Mouse (Mus musculus): ENCODE results near the gene Rac3.
"Not testable (repeated sequence)": the region's sequence is repeated elsewhere in the genome, so short reads cannot be mapped to it uniquely, and the experiment has no call there.

The Rac3 gene

DNA sequence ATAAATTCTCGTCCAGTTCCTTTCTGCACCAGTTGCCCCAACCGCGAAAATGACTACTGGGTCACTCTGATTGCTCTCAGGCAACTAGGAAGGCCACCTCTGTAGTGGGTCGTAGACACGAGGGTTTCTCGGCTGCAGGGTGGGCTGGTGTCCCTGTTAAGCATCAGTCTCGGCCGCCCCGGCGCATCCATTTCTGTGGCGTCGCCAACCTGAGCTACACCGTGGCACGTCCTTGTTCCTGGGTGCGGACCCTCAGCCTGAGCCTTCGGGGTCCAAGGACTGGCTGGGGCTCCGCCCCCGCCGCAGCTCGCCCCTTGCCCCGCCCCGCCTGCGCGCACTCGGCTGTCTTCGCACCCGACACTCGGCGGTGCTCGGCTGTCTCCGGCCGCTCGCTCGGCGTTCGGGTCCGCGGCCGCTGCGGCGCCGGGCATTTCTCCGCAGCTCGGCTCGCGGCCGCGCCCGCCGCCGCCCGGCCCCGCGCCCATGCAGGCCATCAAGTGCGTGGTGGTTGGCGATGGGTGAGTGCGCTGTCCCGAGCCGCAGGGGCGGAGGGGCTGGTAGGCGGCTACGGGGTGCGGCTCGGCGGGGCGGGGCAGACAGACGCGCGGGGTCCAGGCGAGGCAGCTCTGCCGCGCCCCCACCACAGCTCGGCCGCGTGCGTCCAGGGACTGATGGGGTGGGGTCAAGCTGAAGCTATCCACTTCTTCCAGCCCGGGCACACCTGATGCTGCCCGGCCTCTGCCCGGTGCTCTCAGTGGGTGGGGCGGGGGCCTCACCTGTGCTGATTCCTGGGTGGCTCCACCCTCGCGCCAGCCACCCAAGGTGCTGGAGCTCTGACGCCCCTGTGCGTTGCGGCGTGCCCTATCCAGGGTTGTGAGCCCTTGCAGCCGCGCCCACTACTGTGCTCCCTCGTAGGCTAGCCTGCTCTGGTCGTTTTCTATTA, at the start of gene Rac3:
Gene Rac3, plus strand, starts transcription at position 347 of the 943 bp plus-strand sequence.
- DNase-seq (ENCODE audit: low spot score in 2 of 2) = peak; percentile 62 to 73

DNA sequence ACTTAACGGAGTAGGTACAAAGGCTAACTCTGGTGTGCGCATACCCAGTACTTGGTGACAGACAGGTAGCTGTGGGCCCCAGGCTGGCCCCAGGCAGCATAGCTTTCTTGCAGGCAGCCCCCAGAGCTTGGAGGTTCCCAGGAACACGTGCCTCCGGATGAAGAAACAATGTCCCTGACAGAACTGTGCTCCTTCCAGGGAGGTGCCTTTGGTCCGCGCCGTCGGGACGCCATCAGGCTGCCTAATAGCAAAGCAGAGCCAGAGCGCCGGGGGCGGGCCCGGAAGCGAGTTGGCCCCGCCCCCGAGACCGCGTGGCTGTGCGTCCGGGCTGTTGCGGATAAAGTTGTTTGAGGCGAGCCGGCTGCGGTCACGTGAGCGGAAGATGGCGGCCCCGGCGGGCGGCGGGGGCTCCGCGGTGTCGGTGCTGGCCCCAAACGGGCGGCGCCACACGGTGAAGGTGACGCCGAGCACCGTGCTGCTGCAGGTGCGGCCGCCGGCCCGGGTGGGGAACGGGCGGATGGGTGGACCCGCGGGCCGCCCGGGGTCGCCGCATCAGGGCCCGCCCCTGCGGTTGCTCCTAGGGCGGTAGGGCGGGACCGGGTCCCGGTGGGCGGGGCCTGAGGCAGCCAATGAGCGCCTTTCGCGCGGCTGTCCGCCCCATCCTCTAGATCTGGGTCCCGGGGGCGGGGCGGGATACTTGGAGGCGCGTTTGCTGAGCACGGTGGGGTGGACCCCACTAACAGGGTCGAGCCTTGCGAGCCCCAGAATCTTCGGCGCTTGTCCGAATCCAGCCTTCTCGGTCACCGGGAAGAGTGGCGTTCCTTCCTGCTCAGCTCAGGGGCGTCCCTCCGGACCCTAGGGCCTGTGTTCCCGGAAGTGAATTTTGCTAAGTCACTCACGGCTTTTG, 48.3 kb upstream of the Rac3 start, which contains the start of gene Aspscr1:
Gene Aspscr1, plus strand, starts transcription at position 287 of the 907 bp plus-strand sequence.
- DNase-seq (ENCODE audit: low spot score in 2 of 2) = peak; percentile 94 to 97

DNA sequence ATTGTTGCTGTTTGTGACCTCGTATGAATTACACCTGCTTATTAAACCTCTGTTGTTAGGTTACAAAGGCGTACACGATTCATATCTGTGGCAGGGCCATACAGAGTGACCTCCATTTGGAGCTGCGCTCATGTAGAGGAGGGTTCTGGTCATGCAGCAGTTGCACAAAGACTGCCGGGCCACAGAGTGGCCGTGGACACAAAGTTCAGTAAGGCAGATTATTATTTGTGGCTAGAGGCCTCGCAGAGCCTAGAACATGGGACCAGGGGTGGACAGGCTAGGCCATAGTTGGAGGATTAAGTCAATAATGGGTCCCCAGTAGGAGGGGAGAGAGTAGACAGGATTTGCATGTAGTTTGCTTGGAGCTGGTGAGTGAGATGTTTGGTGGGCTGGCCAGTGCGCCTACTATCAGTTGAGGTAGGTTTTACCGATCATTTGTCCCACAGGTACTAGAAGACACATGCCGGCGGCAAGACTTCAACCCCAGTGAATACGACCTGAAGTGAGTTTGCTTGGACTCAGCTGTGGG, 47.6 kb upstream of the Rac3 start:
- no peak for DNase-seq (ENCODE audit: low spot score in 2 of 2)

DNA sequence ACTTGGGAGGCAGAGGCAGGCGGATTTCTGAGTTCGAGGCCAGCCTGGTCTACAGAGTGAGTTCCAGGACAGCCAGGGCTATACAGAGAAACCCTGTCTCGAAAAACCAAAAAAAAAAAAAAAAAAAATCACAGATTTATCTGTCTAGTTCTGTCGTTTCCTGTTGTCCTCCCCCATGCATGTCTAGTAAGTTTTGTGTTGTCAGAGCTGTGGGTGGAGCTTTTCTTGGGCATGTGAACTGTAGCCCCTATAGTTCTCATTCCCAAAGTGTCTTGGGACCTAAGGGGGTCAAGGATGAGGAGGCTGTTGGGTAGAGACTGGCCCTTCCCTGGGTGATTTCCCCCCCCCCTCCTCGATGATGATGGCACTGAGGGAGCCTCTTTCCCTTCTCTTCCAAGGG, 45.4 kb upstream of the Rac3 start:
- not testable (repeated sequence) for DNase-seq (ENCODE audit: low spot score in 2 of 2)

DNA sequence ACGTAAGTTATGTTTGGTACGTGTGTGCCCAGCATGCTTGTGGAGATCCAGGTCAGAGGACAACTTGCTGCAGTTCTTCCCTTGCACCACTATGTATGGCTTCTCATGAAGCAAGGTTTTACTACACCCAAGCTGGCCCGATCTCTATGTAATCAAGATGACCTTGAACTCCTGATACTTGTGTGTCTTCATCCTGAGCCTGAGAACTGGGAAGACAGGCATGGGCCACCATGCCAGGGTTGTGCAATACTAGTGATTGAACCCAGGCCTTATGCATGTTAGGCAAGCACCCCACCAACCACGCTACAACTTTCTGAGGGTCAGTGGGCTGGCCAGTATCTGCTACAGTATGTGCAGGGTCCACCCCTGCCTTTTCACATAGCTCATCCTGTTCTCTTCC, 44.3 kb upstream of the Rac3 start:
- DNase-seq (ENCODE audit: low spot score in 2 of 2) = no peak

DNA sequence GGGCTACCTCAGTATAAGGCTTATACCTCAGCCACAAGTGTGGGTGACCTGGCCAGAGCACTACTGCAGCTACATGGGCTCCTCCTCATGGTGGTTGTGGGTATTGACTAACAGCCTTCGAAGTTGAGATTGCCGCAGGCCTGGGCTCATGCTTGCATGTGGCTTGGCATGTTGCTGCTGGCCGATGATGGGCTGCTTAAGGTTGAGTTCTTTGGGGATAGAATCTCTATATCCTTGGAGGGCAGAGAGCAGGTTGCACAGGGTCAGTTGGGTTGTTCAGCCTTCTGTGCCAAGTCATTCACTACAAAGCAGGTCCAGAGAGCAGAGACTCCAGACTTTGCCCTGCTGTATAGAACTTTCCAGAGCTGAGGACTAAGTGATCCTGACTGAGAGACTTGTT, 41.4 kb upstream of the Rac3 start:
- DNase-seq (ENCODE audit: low spot score in 2 of 2) = no peak

DNA sequence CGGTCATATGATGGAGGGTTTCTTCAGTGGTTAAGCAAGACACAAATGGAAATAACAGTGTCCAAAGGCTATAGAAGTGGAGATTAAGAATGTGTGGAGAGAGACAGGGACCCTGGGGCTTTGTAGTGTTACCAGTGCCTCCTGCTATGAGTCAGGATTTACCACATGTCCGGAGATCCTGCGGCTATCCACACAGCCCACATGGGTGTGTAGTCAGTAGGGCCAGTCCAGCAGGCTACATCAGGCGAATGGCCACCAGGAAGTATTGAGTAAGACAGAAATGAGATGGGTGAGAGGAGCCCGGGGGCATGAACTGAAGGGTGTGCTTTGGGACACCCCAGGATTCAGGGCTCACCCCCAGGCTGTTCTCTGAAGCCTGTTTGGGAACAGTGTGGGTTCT, 38.6 kb upstream of the Rac3 start:
- no peak for DNase-seq (ENCODE audit: low spot score in 2 of 2)

DNA sequence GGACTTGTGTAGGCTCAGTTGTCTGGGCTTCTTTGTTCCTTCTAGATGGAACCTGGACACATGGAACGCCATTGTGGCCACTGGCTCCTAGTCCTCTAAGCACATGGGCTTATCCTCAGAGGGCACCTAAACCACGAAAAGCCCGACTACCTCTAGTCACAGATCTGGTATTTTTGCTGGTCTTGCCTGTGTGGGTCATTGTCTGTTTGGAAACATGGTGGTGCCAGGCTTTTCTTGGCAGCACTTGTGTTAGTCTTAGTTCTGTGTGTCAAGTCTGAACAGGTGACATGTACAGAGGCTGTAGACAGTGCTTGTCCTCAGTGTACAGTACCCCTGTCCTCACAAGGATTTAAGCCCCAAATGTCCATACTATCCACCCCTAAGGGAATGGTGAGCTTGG, 37.7 kb upstream of the Rac3 start:
- no peak for DNase-seq (ENCODE audit: low spot score in 2 of 2)

DNA sequence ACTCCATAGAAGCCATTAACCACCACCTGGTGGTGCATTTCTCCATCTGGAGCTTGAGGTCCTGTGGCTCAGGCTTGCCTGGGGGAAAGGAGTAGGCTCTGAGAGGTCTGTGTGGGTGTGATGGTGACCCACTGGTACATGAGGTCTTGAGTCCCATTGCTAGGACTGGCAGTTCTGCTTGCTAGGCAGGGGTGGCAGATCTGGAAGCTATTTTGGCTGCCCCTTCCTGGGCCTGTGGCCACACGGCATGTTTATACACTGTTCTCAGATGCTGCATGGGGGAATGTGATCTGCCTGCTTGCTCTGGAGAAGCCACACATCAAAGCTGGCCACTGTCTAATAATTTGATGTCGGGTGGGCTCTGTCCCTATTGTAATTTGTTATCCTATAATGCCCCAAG, 37.2 kb upstream of the Rac3 start:
- no peak for DNase-seq (ENCODE audit: low spot score in 2 of 2)

DNA sequence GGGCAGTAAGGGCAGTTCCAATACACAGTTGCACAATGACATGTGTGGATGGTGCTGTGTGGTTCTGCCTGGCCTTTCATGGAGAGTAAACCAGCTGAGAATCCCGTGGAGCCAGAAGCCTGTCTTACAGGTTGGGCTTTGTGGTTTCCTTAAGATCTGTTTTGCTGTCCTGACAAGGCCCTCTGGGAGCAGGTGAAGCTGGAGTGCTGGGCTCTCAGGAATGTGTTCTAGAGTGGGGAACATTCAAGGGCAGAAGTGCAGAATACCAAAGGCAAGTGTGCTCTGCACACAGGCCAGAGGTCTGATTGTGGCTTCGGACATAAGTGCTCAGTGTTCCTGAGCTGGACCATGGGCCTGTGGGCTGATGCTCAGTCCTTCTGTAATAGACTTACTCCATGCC, 36.6 kb upstream of the Rac3 start:
- no peak for DNase-seq (ENCODE audit: low spot score in 2 of 2)

DNA sequence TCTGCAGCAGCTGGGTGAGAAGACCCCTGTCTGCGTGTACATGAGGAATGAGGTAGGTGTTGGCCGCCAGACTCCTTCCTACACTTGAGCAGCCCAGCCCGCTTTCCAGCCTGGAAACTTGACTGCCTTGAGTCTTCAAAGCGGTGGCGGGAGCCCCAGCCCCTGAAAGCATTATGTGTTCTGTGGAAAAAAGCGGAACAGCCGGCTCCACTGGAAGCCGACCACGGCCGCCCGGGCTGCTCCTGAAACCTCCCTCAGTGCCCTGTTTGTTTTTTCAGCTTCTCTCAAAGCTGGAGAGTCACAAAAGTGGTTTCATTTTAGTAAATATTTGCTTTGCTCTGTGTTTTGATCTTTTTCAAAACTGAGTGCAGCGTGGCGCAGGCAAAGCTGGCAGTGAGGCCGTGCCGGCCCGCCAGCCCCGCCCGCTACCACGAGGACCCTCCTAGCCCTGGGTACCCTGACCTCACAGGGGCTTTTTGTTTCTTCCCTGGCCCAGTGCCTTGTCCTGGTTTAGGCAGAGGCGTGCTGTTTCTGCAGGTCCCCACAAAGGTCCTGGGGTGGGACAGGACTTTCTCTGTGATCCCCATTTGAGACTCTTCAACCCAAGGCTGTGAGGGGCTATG, 34.5 kb upstream of the Rac3 start:
- DNase-seq (ENCODE audit: low spot score in 2 of 2) = no peak

DNA sequence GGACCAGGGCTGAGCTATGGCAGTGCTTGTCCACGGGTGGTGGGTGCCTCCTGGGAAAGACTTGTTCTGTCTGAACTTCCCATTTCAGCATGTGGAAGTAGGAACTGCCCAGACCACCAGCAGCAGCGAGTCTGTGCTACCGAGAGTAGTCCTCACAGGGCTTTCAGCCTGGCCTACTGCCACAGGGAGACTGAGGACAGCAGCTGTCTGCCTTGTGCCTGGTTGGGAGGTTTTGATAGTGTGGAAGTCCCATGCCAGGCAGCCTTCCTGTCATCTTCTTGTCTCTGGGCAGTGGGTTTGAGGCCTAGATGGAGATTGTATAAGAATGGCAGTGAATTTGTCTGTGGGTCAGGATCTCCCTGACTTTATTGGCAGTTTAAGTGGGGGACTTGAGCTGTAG, 31.9 kb upstream of the Rac3 start:
- DNase-seq (ENCODE audit: low spot score in 2 of 2) = no peak

DNA sequence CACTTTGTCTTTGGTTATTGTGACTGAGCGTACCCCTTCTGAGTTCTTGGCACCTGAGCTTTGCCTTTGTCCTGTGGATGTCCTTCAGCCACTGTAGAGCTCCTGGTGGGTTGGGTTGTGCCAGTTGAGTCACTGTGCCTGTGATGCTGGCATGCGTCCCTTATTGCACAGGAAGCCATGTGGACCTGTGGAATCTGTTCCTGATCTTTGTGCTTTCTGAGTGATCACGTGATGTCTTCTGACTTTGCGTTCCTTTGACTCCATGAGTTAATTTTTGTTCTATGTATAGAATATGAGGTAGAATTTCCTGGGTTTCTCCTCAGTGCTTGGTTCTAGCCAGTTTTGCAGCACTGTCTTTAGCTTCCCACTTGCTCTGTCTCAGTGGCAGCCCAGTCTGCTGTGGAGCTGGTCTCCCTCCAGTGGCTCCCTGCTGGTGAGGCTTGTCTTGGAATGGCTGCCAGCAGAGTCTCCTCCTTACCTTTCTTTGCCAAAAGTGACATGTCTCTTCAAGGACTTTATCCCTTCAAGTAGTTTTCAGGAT, 28.7 kb upstream of the Rac3 start:
- no peak for DNase-seq (ENCODE audit: low spot score in 2 of 2)

DNA sequence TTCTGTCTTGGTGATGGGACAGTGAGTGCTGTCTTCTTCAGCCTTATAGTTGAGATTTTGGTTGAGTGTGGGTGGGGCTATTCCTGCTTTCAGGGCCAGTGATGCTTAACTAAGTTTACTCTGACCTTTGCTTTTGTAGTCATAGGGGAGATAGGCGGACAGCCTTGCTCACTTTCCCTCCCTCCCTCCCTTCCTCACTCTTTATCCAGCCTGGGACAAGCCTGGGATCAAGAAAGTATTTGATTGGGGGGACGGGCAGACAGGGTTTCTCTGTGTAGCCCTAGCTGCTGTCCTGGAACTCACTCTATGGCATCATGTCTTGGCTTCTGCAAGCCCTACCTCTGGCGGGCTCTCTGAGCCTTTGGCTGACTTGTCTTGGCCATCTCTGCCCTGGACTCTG, 27.8 kb upstream of the Rac3 start:
- no peak for DNase-seq (ENCODE audit: low spot score in 2 of 2)

DNA sequence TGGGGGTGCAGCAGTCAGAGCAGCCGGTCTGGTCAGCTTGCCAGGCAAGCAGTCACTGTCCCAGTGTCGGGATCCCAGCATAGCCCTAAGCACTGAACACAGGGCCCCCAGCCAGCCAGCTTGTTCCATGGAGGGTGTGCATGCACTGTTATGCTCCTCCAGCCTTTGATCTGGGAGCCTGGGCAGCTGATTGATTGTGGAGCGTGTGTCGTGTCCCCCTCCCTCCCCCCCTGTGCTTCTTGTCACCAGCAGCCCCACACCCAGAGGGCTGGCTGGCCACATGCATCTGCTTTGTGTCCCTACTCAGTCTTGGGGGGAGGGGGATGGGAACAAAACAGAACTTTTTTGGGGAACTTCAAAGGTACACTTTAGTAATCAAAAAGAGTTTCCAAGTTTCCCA, 26.1 kb upstream of the Rac3 start:
- DNase-seq (ENCODE audit: low spot score in 2 of 2) = no peak

DNA sequence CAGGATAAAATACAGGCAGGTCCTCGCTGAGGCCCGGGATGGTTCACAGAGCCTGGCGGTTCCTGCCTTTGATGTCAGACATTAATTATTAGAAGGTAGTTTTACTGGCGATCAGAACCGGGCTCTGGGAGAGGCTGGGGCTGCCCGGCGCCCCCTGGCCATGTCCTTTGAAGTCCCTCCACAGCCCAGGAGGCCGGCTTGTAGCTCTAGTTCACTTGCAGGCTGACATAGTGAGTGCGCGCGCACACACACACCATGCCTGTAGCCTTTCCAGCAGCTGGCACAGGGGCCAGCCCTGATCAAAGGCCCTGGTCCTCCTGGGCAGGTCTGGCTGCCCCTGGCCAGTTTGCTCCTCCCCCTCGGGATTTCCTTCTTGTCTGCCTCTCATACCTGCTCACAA, 25.6 kb upstream of the Rac3 start:
- no peak for DNase-seq (ENCODE audit: low spot score in 2 of 2)

DNA sequence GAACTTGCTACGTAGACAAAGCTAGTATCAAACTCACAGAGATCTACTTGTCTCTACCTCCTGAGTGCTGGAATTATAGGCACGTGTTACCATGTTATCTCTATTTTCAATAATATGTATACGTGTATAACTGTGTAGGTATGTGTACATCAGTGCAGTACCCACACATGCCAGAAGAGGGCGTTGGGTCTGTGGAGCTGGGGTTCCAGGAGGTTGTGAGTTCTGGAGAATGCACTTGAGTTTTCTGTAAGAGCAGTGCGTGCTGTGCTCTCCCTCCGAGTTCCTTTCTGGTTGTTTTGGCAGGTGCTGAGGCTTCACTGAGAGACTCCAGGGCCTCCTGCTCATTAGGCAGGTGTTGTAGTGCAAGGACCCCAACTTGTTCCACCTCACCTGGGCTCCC, 24.7 kb upstream of the Rac3 start:
- DNase-seq (ENCODE audit: low spot score in 2 of 2) = no peak

DNA sequence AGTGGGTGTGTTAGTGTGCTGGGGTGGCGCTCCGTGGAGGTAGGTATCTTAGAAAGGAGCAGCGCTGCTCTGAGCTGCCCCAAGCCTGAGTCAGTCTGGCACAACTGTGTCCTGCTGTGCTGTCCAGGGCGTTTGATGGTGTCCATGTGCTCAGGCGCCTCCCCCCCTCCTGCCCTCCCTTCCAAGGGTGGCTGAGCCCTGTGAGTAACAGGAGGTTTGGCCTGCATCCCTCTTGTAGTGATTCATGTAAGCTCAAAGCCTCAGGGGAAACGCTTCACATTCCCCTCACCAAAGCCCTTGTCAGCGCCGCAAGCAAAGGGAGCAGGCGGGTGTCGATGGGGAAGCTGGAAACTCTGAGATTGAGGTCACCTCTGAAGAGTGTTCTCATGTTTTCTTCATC, 23.5 kb upstream of the Rac3 start:
- no peak for DNase-seq (ENCODE audit: low spot score in 2 of 2)

DNA sequence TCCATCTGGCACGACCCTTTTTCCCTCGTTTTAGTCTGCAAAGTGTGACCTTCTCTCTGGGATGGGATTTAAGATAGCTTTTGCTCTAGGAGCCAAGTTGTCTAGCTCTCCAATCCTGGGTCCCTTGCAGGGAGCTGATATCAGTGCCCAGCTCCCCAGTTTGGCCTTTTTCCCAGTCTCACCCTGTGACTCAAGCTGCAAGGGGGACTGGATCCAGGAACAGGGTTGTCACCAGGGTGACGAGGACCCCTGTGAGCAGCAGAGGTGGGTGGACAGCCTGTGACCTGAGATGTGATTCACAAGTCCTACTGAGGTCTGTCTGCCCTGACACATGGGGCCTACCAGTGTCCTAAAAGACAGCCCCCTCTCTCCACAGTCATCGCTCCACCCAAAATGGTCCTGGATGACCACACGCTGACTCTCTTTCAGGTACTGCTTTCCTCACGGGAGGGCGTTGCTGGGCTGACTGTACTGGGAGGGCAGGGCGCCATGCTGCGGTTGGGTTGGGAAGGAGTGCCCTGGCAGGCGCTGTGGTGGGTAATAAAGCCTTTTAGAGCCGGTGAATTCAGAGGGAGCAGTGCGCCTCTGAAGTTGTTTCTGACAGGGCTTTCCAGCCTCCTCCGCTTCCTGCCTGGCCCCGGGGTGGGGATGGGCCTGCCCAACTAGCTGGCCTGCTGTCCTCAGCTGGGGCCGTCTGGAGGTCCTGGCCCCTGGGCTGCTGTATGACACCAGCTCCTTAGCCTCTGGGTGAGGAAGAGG, 17.4 kb upstream of the Rac3 start:
- no peak for DNase-seq (ENCODE audit: low spot score in 2 of 2)

DNA sequence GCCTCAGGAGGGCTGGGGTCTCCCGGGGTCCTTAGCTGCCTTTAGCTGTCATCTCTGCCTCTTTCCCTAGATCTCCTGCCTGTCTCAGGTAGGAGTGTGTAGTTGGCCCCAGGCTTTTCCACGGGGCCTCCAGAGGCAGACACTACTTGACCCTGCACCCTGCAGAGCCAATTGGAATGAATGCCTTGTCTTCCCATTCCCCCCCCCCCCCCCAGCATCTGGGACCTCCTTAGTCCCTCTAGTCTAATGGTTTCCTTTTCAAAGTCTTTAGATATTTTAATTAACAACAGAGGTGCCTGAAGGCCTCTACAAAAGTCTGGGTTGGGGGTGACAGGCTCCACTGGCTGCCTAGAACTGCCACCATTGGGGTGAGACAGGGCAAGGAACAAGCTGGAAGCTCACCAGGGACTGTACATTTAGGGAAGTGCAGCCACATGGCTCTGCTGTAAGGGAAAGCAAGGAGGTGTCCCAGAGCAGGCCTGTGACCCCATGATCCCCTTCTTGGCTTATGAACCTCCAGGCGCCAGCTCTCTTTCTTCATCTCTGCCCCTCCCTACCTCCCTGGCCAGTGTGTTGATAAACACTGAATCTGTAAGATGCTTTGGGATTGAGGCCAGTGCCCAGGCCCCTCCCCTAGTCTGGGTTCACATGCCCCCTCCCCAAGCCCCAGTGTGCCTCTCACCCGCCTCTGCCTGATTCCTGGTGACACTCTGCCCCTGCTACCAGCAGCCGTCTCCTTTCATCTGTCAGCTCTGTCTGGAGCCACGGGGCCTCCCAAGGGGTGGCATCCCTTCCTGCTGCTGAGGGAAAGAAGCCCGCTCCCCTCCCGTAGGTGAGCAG, 16.6 kb upstream of the Rac3 start:
- no peak for DNase-seq (ENCODE audit: low spot score in 2 of 2)
